Mouse (Mus musculus) right cerebral cortex, adult 2 months (tissue): ENCODE measurements around the gene Sox12.
"Not testable (repeated sequence)": the region's sequence is repeated elsewhere in the genome, so short reads cannot be mapped to it uniquely, and the experiment has no call there.

Experiments
- DNase-seq, 2 experiments: peaks; one replicate each; pipeline ENCODE4 v3.0.0; 2021 to 2022; ENCODE audit warnings: low spot score in 2 of 2

Gene Sox12

GRCm38 (mm10) chr2:152397680-152398435 lies at the start of gene Sox12:
Gene Sox12 (minus strand): TSS chr2:152398063.
- peak; percentile 99 for DNase-seq

DNA sequence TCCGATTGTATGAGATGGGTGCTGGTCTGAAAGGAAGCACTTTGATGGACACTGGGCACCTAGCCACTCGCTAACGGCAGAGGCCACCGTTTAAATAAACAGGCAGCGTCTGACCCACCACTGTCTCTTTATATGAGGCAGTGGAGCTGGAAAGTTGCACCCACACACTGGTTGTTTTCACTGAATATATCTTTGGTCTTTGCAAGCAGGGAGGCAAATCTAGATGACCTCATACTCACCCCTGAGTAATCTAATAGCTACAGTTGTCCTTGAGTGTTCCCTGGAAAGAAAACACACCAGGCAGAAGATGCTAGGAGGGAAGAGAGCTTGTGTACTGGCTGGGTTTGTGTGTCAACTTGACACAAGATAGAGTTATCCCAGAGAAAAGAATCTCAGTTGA lies 49.6 kb upstream of the Sox12 start:
- no peak for DNase-seq

DNA sequence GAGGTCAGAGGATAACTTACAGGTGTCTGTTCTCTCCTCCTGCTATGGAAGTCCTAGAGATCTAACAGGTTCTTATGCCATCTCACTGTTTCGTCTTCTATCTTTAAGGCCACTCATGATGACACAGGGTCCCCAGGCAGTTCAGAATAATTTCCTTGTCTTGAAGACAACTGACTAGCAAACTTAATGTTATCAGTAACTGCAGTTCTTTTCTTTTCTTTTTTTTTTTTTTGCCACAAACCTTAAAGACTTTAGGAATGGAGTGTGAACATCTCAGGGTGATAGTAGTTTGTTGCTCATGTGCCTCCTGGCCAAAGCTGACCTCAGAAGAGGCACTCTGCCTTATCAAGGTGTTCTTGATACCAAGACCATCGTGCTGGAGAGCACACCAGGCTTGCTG lies 48.8 kb upstream of the Sox12 start:
- DNase-seq = no peak

- DNase-seq = no peak
Measured at GRCm38 (mm10) chr2:152443281-152443680, 45.4 kb upstream of the Sox12 start.

DNA sequence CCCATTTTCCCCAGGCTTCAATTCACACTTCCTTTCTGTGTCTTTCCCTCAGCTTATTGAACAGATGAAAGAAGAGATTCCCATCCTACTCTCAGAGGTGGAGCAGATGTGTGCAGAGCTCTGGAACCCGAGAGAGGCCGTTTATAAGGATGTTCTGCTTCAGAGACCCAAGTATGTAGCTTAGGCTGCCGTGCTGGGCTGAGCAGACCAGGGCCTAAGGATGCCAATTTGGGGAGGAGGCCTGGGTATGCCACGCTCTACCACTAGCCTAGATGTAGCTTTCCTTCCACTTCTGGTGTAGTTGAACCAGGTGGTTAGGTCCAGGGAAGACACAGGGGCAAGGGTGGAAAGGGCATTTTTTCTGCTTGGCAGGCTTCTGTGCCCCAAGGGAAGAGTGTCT lies 44.5 kb upstream of the Sox12 start:
- no peak for DNase-seq

DNA sequence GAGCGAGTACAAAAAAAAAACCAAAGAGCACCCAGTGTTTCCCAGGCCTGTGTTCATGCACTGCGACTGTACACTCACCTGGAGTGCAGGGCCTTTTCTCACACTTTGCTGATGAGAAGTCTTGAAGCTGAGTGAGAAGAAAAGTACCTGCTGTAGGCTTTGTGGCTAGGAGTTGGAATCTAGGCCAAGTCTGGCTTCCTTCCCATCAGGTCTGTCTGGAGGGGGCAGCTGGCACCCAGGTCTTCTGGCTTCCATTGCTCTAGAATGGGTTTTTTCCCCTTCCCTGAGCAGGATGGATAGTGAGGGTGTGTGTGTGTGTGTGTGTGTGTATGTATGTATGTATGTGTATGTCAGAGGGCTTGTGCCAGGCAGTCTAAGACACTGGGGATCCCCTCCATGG lies 42.0 kb upstream of the Sox12 start:
- DNase-seq = no peak

DNA sequence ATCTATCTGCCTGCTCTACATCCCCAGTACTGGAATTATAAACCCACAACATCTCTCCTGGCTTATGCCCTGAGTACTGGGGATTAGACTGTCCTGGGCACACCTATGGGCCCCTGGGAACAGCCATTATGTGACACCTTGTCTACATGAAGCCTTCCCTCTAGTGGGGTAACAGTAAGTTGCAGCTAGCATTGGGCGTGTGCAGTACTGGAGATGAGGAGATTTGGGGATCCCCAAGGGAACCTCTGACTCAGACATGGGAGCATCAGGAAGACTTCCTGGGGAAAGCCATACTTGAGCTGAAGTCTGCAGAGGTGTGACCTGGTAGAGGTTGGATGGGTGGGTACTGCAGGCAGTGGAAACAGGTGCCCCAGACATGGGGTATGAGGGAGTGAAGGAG lies 41.1 kb upstream of the Sox12 start:
- no peak for DNase-seq

GRCm38 (mm10) chr2:152436983-152437860 lies 39.4 kb upstream of the Sox12 start:
- DNase-seq = peak; percentile 84 to 90

DNA sequence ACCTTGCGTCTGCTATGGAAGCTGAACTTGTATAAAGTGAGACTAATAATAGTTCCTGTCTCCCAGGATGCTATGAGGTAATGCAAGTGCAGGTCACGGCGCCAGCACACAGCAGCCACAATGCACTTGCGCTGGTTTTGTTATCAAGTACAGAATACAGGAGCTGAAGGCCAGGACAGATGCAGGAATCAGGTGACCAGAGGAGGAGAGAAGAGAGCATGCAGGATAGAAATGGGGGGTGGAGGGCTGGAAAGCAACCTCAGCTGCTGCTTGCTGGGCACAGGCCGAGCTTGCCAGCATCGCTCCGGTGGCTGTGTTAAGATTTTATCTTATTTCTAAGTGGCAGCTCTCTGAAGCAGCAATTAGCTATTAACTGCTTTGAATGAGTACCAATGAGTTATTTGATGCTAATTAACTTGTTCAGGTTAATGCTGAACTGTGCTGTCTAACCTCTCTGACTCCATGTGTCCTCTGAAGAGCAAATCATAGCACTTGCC lies 38.6 kb upstream of the Sox12 start:
- no peak for DNase-seq

DNA sequence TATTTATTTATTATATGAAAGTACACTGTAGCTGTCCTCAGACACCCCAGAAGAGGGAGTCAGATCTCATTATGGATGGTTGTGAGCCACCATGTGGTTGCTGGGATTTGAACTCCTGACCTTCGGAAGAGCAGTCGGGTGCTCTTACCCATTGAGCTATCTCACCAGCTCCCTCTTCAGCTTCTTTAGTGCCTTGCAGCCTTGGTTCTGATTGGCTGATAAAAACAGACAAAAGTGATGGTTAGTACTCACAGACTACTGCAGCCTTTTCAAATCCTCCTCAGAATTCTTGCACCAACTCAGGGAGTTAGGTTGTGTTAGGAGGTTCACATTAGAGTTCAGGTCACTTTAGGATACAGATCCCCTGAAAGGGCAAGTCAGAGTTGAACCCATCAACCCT lies 30.6 kb upstream of the Sox12 start:
- DNase-seq = not testable (repeated sequence)

DNA sequence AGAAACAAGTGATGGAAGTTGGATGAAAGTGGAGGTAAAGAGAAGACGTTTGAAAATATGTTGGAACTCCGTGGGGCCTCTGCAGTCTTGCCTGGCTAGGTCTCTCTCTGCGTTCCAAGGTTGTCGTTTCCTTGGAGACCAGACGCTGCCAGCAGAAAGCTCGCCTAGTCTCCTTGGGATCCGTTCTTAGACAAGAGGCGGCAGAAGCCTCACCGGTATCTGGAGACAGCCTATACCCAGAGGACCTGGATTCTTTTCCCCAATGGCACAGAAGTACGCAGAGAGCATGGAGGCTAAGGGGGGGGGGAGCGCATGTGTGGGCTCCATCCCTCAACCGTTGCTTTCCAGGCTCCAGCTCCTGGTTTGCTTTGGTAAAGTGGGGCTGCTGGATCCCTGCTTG lies 29.6 kb upstream of the Sox12 start:
- DNase-seq = peak; percentile 55 to 59

GRCm38 (mm10) chr2:152415786-152416185 lies 17.9 kb upstream of the Sox12 start:
- DNase-seq = no peak

DNA sequence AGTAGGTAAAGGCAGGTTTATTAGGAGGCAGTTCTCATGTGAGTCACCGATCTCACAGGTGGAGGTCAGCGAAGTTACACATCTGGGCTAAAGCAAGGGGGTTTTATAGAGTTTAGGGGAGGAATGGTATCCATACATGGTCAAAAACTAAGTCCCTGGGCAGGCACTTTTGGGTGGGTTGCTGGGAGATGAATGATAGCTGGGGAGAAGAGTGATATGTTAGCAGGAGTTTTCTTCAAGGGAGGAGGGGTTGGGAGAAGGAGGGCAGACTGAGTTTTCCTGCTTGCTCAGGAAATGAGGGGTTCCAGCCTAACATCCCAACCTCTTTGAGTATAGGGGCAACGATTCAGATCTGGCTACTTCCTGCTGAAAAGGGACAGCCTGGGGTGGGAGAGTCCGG lies 17.4 kb upstream of the Sox12 start, which contains the start of gene 6820408C15Rik:
Gene 6820408C15Rik, plus strand, starts transcription at position 301 of the 400 bp plus-strand sequence.
- DNase-seq = no peak

GRCm38 (mm10) chr2:152414591-152415165 lies 16.8 kb upstream of the Sox12 start, which contains the start of gene Zcchc3:
Gene Zcchc3 (minus strand): TSS chr2:152415027.
- DNase-seq = peak; percentile 85 to 86

GRCm38 (mm10) chr2:152413765-152414584 lies 16.1 kb upstream of the Sox12 start:
- DNase-seq = peak in 1 of 2 experiments; percentile 20

DNA sequence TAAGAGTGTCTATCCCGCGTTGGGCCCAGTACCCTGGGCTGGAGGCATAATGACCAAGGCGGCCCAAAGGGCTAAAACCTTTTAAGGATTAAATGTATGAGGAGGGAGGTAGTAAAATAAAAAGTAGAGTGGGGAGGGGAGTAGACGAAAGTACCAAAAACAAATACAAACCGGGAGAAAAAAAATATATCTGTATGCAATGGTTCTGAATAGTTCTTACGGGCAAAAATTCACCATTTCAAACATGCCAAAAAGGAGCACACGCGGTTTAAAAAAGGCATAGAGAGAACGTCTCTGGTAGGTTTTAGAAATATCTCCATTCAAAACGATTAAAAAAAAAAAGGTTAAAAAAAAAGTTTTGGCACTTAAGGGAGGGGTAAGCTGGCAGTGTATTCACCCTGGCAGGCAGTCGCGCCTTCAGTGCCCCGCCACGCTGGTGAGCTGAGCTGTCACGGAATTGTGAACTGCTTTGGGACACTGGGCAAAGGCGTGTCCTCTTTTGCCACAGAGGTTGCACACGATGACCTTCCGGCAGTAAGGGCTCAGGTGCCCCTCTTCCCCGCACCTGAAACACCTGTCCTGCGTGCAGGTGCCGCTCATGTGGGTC lies 15.4 kb upstream of the Sox12 start:
- no peak for DNase-seq

DNA sequence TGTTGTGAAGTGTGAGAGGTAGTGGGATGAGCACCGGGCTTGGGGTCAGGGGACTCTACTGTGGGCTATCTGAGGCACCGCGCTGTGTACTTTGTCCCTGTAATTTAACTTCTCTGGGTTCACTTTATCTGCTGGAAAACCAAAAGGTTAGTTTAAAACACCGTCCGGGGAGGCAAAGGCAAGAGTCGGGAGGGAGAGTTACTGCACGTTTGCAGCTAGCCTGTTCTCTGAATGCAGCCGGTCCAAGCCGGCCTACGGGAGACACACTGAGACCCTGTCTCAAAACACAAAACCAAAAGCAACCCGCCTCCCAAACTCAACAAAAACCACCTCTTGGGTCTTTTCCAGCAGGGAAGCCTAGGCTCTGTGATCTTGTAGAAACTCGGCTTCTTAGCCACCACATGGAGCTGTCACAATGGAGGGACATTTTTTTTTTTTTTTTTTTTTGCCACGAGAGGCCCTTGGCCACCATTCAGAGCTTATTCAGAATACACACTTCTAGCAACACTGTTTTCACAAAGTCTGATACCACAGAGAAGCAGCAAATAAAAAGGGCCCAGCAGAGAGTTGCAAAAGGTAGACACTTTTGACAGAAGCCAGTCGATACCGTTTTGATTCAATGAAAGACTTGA lies 14.8 kb upstream of the Sox12 start:
- DNase-seq = peak in 1 of 2 experiments; percentile 24

GRCm38 (mm10) chr2:152411471-152411870 lies 13.6 kb upstream of the Sox12 start:
- DNase-seq = no peak

DNA sequence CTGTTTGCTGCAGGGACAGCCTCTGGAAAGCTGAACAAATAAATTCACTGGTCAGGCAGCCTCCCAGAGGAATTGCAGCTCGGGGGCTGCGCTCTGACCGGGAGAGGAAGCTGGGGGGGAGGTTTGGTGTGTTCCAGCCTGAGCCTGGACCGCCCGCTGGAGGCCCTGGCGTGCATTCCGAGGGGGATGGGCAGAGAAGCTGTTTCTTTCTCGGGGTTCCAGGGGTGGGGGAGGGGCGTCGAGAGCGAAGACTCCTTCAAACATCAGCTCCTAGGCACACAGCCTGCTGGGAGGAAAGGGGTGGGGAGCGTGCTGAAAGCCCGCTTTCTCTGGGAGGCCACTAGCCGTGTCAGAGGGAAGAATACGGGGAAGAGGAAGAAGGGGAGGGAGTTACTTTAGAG lies 13.1 kb upstream of the Sox12 start:
- DNase-seq = peak; percentile 65 to 75

DNA sequence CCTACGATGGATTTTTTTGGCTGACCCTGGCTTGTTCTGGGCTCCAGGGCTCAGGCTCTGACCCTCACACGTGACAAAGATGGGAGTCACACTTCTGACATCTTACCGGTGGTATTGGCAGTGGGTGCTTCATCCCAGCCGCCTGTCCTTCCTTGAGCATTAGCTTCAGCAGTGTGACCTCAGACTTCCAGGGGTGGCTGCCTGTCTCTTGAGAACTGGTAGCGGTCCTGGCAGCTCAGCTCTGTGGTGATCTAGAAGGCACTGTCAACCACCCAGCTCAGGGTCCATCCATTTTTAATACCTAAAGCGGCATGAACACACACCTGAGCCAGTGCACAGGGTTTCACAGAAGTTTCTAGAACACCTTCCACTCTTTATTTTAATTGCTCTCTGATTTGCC lies 11.9 kb upstream of the Sox12 start:
- no peak for DNase-seq
